Mouse (Mus musculus): ENCODE measurements at regions not wholly inside any gene's neighbourhood (a gene's known extent, or its start where the extent isn't known, plus 50 kb on each side); places are given as distances from the start of the nearest gene placed in this dataset.

DNA sequence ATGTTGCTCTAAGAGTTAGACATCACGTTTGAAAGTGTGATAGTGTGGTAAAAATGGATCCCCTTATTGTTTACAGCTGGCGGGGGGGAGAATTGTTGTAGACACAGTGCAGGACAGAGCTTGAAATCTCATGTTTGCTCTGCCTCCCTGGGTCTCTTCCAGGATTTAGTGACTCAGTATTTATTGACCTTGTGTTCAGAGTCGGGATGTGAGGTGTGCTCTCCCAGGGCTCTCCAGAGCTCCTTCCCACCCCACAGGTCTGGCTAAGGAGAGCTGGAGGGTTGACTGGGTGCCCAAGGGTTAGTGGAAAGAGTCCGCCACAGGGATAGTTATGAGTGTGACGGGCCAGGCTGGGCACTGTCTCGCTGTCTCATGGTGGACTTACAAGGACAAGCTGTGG is 117.8 kb downstream of the Tle3 start:
- DNase-seq, result no peak

GRCm38 (mm10) chr9:61489147-61489546 is 117.0 kb downstream of the Tle3 start:
- no peak for DNase-seq

DNA sequence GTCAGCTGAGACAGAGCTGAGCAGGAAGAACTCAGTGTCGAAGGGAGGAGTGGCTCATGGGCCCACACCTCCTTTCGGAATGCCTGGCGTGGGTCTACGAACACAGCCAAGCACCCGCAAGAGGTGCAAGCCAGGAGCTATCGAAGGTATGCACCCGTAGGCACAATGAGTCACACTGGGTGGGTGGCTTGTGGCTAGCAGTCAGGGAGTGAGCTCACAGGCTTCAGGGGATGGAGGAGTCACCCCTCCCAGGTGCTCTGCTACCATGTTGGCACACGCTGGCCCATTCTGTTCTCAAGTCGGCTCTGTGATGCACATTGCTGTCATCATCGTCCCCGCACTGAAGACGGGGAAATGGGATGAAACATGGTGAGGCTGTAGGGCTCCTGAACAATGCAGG is 115.7 kb downstream of the Tle3 start:
- DNase-seq, result no peak

DNA sequence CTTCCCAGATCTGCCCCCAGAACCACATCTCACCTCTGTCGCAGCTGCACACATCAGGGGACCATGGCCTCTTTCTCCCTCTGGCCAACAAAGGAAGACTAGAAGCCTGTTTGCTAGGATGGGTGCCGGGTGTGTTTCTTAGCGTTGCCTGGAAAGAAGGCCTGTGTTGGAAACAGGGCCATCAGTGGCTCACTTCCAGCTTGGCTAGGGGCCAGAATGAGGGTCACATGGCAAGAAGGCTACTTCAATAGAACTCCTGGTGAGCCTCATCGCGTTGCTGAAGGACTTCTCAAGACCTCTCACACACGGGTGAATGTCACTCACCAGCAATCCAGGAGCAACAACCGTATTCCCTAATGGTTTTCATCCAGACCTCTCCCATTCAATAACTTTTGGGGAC is 115.0 kb downstream of the Tle3 start:
- DNase-seq, result no peak

GRCm38 (mm10) chr9:61484391-61484790 is 112.2 kb downstream of the Tle3 start:
- no peak for DNase-seq

- no peak for DNase-seq
Measured at GRCm38 (mm10) chr9:61479626-61480025, 107.5 kb downstream of the Tle3 start.

DNA sequence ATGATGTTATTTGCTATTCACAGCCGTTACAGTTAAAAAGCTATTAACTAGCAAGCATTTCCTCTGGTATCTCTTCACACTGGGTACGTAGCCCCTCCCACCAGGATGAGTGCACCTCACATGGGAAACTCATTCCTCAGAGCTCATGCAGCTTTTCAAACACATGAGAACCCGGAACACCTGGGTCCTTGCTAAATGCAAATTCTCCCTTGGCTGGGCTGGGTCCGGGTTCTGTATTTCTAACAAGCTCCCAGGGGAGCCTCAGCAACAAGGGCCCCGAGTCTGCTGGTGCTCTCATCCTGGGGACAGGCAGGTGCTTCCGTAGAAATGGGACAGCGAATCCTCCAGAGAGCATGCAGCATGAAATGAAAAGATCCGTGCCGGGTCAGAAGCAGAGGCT is 106.7 kb downstream of the Tle3 start:
- DNase-seq, result no peak

- DNase-seq, result no peak
Measured at GRCm38 (mm10) chr9:61476351-61476750, 104.2 kb downstream of the Tle3 start.

GRCm38 (mm10) chr9:61470815-61471505 is 98.8 kb downstream of the Tle3 start:
- peak; percentile 83 for DNase-seq

DNA sequence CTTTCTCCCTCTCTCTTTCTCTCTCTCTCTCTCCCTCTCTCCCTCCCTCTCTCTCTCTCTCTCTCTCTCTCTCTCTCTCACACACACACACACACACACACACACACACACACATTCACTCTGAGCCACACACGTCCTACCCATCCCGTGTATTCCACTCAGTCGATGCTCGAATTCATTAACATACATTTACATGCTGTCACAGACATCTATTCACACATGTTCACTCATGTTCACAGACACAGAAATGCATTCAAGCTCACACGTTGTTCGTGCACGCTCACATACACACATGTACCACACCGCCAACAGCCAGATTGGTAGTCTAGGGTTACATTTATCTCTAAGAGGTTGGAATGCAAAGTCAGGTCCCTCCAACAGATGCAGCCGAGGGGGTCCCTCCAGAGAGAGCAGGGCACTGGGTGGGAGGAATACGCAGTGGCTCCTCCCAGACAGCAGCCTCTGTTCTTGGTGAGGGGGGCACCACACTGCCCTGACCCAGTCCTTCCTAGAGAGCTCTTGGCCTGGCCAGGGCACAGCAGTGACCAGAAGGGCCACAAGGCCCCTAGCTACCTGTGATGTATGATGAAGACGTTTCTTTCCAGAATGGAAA is 96.8 kb downstream of the Tle3 start:
- no peak for DNase-seq

DNA sequence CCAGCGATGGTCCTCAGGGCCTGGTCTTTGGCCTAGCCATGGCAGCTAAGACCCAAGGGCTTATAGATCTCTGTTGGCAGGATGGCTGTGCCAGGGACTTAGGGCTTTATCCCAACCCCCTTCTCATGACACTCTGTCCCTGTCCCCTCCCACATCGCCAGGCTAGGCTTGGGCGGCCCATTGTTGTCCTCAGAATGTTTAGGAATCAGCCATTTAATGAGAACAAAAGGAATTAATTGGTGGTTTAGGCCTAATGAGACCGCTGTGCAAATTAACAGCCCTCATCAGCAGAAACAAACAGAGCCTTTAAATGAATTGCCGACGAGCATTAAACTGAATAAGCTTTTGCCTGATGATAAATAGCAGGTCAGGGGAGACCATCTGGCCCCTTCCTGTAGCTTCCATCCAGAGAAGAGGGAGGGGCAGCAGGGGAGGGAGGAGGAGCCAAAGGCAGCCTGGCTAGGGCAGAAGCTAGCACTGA is 96.2 kb downstream of the Tle3 start:
- DNase-seq, result no peak
